Mouse (Mus musculus): ENCODE measurements at regions not wholly inside any gene's neighbourhood (a gene's known extent, or its start where the extent isn't known, plus 50 kb on each side); places are given as distances from the start of the nearest gene placed in this dataset.

GRCm38 (mm10) chr1:144431535-144432276, 135.8 kb downstream of the Rgs21 start:
- TF ChIP-seq POLR2A (IDR thresholded peaks at IDR 0.05; ENCODE audit: low read depth, low read length): no peak
- no peak for TF ChIP-seq CTCF (IDR thresholded peaks at IDR 0.05; ENCODE audit: extremely low read depth, insufficient read depth, insufficient read length, insufficient replicate concordance)

Data from spleen, adult 2 months (tissue).